Mouse (Mus musculus) ovary, adult 2 months (tissue): Measurements from ENCODE around the gene Vps37d. TPM values are rescaled to one million over a fixed set of nuclear protein-coding genes. Genes with fewer than 3 reads are reported as not detected.

Experiments
- polyA plus RNA-seq: library from polyadenylated mRNA; depleted of rRNA; stranded (reverse); fragments of >200 nt; gene quantifications from 2 replicates; pipeline ENCODE4 v1.2.3, GENCODE M21; 2012; rRNA removed

The Vps37d gene
- polyA plus RNA-seq: 17.6 and 25.3 TPM in 2 replicates

DNA sequence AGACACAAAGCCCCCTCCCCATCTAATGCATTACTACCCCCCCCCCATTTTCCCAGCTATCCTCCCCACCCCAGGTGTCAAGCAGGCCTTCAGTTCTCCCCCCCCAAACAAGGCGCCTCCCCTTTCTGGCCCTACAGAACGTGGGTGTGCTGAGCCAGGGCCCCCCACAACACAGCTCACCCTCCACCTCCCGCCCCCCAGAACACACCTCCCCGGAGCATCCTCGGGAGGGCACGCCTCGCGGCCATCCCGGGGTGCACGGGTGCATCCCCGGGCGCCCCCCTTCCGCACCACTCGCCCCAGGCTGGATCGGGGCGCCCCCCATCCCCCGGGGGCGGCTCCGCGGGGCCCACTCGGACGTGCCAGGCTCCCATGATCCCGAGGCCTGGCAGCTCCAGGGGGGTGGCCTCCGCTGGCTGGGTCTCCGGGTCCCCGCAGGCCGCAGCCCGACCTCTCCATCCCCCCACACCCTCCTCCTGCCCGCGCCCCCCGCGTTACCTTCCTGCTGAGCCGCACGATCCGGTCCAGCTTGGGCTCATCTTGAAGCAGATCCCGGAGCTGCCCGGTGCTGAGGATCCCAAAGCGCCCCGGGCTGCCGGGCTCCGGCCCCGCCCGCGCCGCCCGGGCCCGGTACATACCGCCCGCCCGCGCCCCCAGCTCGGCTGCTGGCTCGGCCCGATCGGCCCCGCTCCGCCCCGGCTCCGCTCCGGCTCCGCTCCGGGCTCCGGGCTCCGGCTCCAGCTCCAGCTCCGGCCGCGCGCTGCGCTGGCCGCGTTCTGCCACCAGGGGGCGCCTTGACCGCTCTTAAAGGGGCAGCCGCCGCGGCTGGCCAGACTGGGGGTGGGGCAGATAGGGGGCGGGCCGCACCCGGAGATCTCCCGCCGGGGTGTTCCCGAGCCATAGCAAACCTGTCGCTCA, at the start of gene Vps37d:
Gene Vps37d (minus strand): TSS at position 703 of the 918 bp plus-strand sequence.

GRCm38 (mm10) chr5:135089653-135090052, 11.6 kb upstream of the Vps37d start, which contains the start of gene Mlxipl:
Gene Mlxipl (plus strand): TSS chr5:135089890.

DNA sequence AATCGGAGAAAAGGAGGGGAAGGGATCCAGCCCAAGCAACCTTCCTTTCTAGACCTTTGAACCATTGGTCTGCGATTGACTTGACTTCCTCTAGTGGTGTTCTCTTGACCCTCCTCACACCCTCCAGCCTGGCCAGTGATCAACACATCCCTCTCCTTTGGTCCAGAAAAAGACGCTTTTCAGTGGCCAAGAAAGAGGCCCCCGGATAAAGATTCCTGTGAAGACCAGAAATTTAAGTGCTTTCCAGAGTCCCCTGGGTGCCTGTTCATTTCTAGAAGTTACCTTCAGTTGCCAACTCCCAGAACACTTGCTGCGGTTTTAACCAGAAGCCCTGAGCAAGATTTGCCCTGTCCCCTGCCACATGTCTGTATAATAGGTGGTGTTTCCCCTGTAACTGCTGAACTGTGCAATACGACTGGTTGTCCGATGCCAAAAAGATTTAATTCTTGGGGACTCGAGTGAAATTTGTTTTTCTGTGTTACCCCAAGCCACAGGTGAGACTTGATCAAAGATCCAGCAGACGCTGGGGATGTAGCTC, 13.1 kb downstream of the Vps37d start, which contains the start of gene Bud23:
Gene Bud23 (minus strand): TSS at position 51 of the 538 bp plus-strand sequence.

GRCm38 (mm10) chr5:135063629-135064381, 14.3 kb downstream of the Vps37d start, which contains the start of gene Dnajc30:
Gene Dnajc30 (plus strand): TSS chr5:135064202.

DNA sequence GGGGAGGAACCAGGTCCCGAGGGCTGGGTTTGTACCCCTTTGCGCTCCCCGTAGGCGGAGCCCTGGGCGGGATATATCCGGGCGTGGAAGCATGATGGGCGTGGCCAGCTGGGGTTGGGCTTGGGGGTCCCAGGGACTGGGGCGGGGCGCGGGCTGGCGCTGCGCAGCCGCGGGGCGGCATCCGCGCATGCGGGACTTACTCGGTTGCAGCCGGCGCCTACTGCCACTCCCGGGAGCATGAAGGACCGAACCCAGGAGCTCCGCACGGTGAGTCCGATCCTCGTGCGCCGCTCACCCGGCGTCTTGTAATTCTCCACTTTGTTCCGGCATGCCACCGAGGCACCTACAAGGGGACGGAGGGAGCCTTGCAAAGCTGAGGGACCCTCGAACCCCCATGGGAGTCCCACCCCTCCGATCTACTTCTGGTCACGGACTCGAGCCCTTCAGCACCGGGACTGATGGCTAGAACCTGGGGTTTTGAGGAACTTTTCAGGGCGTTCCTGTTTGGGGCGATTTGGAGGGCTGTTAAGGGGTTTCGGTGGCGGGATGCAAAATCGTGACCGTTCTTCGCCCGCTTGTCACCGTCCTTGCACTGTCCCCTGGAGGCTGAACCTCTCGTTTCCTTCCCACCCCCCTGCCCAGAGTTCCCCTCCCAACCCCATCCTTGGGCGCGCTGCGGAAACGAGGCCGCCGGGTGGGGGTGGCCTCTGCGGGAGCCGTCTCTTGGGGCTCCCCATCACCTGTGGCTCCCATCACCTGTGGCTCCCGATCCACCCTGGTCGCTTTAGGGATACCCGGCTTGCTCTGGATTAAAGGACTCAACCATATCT, 54.5 kb downstream of the Vps37d start, which contains the start of gene Stx1a:
Gene Stx1a (plus strand): TSS at position 139 of the 830 bp plus-strand sequence.

Other genes with a start within 250 kb of the Vps37d start
- not detected in 2 replicates for gene Tmem270, start 171.5 kb downstream of the Vps37d start, polyA plus RNA-seq
- gene Cldn13, start 162.7 kb downstream of the Vps37d start, polyA plus RNA-seq: not detected in 2 replicates
- gene Mettl27, start 145.9 kb downstream of the Vps37d start, polyA plus RNA-seq: 38.6 and 44.7 TPM in 2 replicates
- 10.5 and 19.4 TPM in 2 replicates for gene Cldn4, start 131.3 kb downstream of the Vps37d start, polyA plus RNA-seq
- gene Cldn3, start 92.1 kb downstream of the Vps37d start, polyA plus RNA-seq: 281 and 314 TPM in 2 replicates
- 81.8 and 102 TPM in 2 replicates for gene Abhd11, start 69.1 kb downstream of the Vps37d start, polyA plus RNA-seq
- gene Stx1a, start 54.8 kb downstream of the Vps37d start, polyA plus RNA-seq: 42.2 and 42.8 TPM in 2 replicates
- gene Dnajc30, start 14.1 kb downstream of the Vps37d start, polyA plus RNA-seq: 48.1 and 52.7 TPM in 2 replicates
- gene Bud23, start 13.3 kb downstream of the Vps37d start, polyA plus RNA-seq: 85.1 and 92.0 TPM in 2 replicates
- 36.1 and 54.1 TPM in 2 replicates for gene Mlxipl, start 11.6 kb upstream of the Vps37d start, polyA plus RNA-seq
- gene Tbl2, start 71.4 kb upstream of the Vps37d start, polyA plus RNA-seq: 11.3 and 12.1 TPM in 2 replicates
- 32.5 and 37.0 TPM in 2 replicates for gene Bcl7b, start 90.0 kb upstream of the Vps37d start, polyA plus RNA-seq
- 27.6 and 34.6 TPM in 2 replicates for gene Baz1b, start 109.0 kb upstream of the Vps37d start, polyA plus RNA-seq
- 1.5 and 2.5 TPM in 2 replicates for gene Fzd9, start 173.0 kb upstream of the Vps37d start, polyA plus RNA-seq